Mouse (Mus musculus): ENCODE data around the gene Plppr1. TPM values are rescaled to one million over a fixed set of nuclear protein-coding genes. Genes with fewer than 3 reads are reported as not detected.
"Not testable (repeated sequence)": the region's sequence is repeated elsewhere in the genome, so short reads cannot be mapped to it uniquely, and the experiment has no call there.

The Plppr1 gene
- polyA plus RNA-seq, 1 experiment = 0.51 TPM

GRCm38 (mm10) chr4:49251262-49251661 is 192.2 kb downstream of the Plppr1 start:
- Histone ChIP-seq H3K4me3 (ENCODE audit: insufficient read depth, low read length) (no peak overlapping the region), H3K4me1 (ENCODE audit: control insufficient read depth, insufficient read depth, low read length) (no peaks in the 10 kb centered on the region), H3K27ac (ENCODE audit: insufficient read depth, low read length) (no peak overlapping the region)
- TF ChIP-seq POLR2A (IDR thresholded peaks at IDR 0.05; ENCODE audit: low read depth, low read length) (no peak), CTCF (IDR thresholded peaks at IDR 0.05; ENCODE audit: borderline replicate concordance, insufficient read depth, low read length) (no peak)

GRCm38 (mm10) chr4:49252169-49252568 is 193.1 kb downstream of the Plppr1 start:
- TF ChIP-seq CTCF (IDR thresholded peaks at IDR 0.05; ENCODE audit: borderline replicate concordance, insufficient read depth, low read length) = no peak
- no peak for TF ChIP-seq POLR2A (IDR thresholded peaks at IDR 0.05; ENCODE audit: low read depth, low read length)
- Histone ChIP-seq H3K4me3 (ENCODE audit: insufficient read depth, low read length) (no peak overlapping the region), H3K27ac (ENCODE audit: insufficient read depth, low read length) (no peak overlapping the region), H3K4me1 (ENCODE audit: control insufficient read depth, insufficient read depth, low read length) (no peaks in the 10 kb centered on the region)

- Histone ChIP-seq H3K4me1 (ENCODE audit: control insufficient read depth, insufficient read depth, low read length) (no peaks in the 10 kb centered on the region), H3K4me3 (ENCODE audit: insufficient read depth, low read length) (no peak overlapping the region), H3K27ac (ENCODE audit: insufficient read depth, low read length) (no peak overlapping the region)
- TF ChIP-seq POLR2A (IDR thresholded peaks at IDR 0.05; ENCODE audit: low read depth, low read length) (no peak), CTCF (IDR thresholded peaks at IDR 0.05; ENCODE audit: borderline replicate concordance, insufficient read depth, low read length) (no peak)
Measured at GRCm38 (mm10) chr4:49278515-49278914, 219.4 kb downstream of the Plppr1 start.

DNA sequence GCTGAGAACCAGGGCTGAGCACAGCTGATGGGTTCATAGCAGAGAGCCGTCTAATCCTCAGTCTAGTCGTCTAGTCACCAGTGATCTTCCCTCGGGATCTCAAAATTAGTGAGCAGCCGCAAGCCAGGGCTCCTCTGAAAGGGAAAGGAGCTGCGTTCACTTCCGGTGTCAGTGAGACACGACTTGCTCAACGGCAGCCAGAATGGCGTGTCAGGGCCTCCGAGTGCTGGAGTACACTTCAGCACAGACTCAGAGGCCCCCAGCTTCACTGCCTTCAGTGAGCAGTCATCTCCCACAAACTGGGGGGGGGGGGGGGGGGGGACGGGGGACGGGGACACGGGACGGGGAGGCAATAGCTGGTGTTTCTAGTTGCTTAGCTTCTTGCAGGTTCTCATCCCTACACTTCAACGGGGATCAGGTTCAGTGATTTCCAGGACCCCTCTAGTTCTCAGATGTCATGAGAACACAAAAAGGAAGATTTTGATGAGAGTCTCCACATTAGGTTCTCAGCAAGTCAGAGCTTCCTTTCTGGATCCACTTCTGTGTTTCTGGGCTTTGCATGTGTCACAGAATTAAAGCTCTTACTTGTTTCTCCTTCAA is 225.7 kb downstream of the Plppr1 start:
- no peak for TF ChIP-seq POLR2A (IDR thresholded peaks at IDR 0.05; ENCODE audit: low read depth, low read length)
- TF ChIP-seq CTCF (IDR thresholded peaks at IDR 0.05; ENCODE audit: borderline replicate concordance, insufficient read depth, low read length) = no peak
- no peak overlapping the region for H3K4me3 ChIP-seq (ENCODE audit: insufficient read depth, low read length)
- H3K27ac ChIP-seq (ENCODE audit: insufficient read depth, low read length) = no peak overlapping the region
- no peaks in the 10 kb centered on the region for H3K4me1 ChIP-seq (ENCODE audit: control insufficient read depth, insufficient read depth, low read length)

DNA sequence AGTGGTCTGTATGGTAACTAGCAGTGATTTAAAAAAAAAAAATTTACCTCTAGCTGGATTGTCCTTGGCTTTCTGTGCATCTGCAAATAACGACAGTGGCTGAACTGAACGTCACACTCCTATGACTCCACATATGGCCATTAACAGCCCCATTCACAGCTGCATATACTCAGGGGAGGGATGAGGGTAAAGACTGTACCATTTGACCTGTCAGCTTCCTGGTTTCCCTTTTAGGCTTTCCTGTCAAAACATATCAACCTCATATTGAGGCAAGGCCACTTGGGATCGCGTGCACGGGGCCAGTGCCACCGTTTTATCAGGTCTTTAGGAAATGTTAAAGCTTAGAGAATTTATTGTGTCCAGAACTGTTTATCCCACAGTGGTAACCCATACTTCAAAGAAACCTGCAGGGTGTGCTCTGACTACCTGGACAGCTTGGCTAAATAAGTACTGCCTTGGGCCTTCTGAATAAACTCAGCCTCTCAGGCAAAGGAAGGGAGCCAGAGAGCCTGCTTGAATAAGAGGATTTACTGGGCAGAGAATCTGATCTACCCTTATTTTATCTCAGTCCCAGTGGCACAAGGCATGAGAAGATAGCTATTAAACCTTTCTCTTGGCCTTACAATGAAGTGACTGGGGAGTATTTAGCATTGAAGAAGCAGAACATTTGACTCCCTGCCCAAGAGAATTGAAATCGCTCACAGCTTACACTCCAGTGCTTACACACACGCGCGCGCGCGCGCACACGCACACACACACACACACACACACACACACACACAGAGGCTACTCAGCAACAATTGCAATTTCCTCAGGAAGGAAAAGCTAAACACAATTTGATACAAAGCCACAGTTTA is 226.5 kb downstream of the Plppr1 start:
- H3K27ac ChIP-seq (ENCODE audit: insufficient read depth, low read length) = no peak overlapping the region
- no peak for TF ChIP-seq POLR2A (IDR thresholded peaks at IDR 0.05; ENCODE audit: low read depth, low read length)
- TF ChIP-seq CTCF (IDR thresholded peaks at IDR 0.05; ENCODE audit: borderline replicate concordance, insufficient read depth, low read length) = no peak
- no peak overlapping the region for H3K4me3 ChIP-seq (ENCODE audit: insufficient read depth, low read length)
- no peaks in the 10 kb centered on the region for H3K4me1 ChIP-seq (ENCODE audit: control insufficient read depth, insufficient read depth, low read length)

- Histone ChIP-seq H3K27ac (ENCODE audit: insufficient read depth, low read length) (no peak overlapping the region), H3K4me3 (ENCODE audit: insufficient read depth, low read length) (no peak overlapping the region), H3K4me1 (ENCODE audit: control insufficient read depth, insufficient read depth, low read length) (no peaks in the 10 kb centered on the region)
- TF ChIP-seq CTCF (IDR thresholded peaks at IDR 0.05; ENCODE audit: borderline replicate concordance, insufficient read depth, low read length) (no peak), POLR2A (IDR thresholded peaks at IDR 0.05; ENCODE audit: low read depth, low read length) (no peak)
Measured at GRCm38 (mm10) chr4:49286197-49286492, 227.1 kb downstream of the Plppr1 start.

GRCm38 (mm10) chr4:49296434-49296833 is 237.4 kb downstream of the Plppr1 start:
- Histone ChIP-seq H3K4me1 (ENCODE audit: control insufficient read depth, insufficient read depth, low read length) (no peaks in the 10 kb centered on the region), H3K4me3 (ENCODE audit: insufficient read depth, low read length) (no peak overlapping the region), H3K27ac (ENCODE audit: insufficient read depth, low read length) (no peak overlapping the region)
- no peak for TF ChIP-seq POLR2A (IDR thresholded peaks at IDR 0.05; ENCODE audit: low read depth, low read length)
- TF ChIP-seq CTCF (IDR thresholded peaks at IDR 0.05; ENCODE audit: borderline replicate concordance, insufficient read depth, low read length) = no peak

DNA sequence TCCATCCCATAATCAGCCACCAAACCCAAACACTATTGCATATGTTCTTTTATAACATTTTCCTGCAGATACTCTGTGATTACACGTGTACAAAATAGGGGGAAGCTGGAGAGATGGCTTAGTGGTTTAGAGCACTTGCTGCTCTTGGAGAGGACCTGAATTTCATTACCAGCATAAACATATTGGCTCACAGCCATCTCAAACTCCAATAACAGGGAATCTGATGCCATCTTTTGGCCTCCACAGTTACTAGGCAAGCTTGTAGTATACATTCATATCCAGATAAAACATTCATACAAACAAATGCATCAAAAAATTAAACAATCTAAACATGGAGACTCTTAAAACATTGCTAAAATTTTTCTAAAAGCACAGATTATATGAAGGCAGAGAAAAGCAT is 240.5 kb downstream of the Plppr1 start:
- Histone ChIP-seq H3K27ac (ENCODE audit: insufficient read depth, low read length) (no peak overlapping the region), H3K4me3 (ENCODE audit: insufficient read depth, low read length) (no peak overlapping the region), H3K4me1 (ENCODE audit: control insufficient read depth, insufficient read depth, low read length) (no peaks in the 10 kb centered on the region)
- TF ChIP-seq CTCF (IDR thresholded peaks at IDR 0.05; ENCODE audit: borderline replicate concordance, insufficient read depth, low read length) = no peak
- no peak for TF ChIP-seq POLR2A (IDR thresholded peaks at IDR 0.05; ENCODE audit: low read depth, low read length)

- H3K27ac ChIP-seq (ENCODE audit: insufficient read depth, low read length) = no peak overlapping the region
- H3K4me3 ChIP-seq (ENCODE audit: insufficient read depth, low read length) = no peak overlapping the region
- TF ChIP-seq CTCF (IDR thresholded peaks at IDR 0.05; ENCODE audit: borderline replicate concordance, insufficient read depth, low read length) (no peak), POLR2A (IDR thresholded peaks at IDR 0.05; ENCODE audit: low read depth, low read length) (no peak)
- H3K4me1 ChIP-seq (ENCODE audit: control insufficient read depth, insufficient read depth, low read length) = no peaks in the 10 kb centered on the region
Measured at GRCm38 (mm10) chr4:49321903-49322635, 263.0 kb downstream of the Plppr1 start.

DNA sequence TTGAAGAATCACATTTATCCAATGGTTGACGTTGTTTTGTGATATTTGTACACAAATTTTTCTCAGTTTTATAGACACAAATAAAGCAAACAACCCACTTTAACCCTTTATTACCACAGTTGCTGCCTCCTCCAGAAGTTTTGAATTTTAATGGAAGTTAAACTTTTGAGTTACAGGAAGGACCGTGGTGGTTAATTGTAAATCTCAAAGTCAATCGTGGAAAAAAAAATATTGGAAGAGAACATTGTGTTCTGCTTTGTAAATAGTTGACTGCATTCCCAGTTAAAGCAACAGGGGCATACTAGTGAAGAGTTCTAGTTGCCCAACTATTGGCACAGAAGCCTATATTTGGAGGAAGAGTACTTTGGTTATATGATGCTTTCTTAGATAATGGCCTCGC is 278.9 kb downstream of the Plppr1 start:
- H3K4me1 ChIP-seq (ENCODE audit: control insufficient read depth, insufficient read depth, low read length); H3K27ac ChIP-seq (ENCODE audit: insufficient read depth, low read length); H3K4me3 ChIP-seq (ENCODE audit: insufficient read depth, low read length): not testable (repeated sequence)

DNA sequence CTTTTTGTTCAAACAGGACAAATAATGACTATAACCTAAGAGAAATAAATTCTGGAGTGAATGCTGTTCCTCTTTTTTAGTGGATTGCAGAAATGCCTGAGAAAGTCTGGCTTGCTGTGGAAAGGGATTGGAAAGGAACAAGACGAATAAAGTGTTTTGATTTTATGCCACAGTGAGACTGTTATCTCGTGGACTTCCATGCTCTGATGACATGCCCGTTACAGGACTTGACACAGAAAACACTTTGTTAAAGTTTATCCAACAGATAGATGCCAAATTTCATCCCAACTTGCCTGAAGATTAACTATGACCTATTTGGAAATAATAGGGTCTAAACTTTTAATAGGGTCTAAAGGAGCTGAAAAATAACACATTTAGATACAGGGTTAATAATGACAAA is 281.0 kb downstream of the Plppr1 start:
- not testable (repeated sequence) for H3K27ac ChIP-seq (ENCODE audit: insufficient read depth, low read length); H3K4me3 ChIP-seq (ENCODE audit: insufficient read depth, low read length); H3K4me1 ChIP-seq (ENCODE audit: control insufficient read depth, insufficient read depth, low read length)

DNA sequence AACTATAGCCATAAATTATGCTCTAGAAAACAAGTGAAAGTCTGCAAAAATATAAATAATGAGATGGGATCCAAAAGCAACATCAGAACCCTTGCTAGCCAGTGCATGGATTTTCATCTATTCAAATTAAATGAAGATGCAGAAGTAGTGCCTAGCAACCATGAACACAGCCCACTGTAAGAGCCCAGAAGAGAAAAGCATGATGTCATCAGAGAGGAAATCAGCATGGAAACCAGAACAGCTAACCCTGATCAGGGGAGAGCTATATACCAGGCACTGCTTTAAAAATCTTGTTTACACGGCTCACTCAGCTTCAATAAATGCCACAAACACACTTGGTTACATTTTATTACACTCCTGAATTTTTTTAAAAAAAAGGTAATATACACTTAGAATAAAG is 288.9 kb downstream of the Plppr1 start:
- H3K4me1 ChIP-seq (ENCODE audit: control insufficient read depth, insufficient read depth, low read length); H3K4me3 ChIP-seq (ENCODE audit: insufficient read depth, low read length); H3K27ac ChIP-seq (ENCODE audit: insufficient read depth, low read length): not testable (repeated sequence)

Measured in embryonic fibroblast, embryonic 13.5 days (primary cell).